Mouse (Mus musculus): Measurements from ENCODE around the gene Olfr589.
"Not testable (repeated sequence)": the region's sequence is repeated elsewhere in the genome, so short reads cannot be mapped to it uniquely, and the experiment has no call there.

The Olfr589 gene

GRCm38 (mm10) chr7:103156256-103156655 lies at the start of gene Olfr589:
Gene Olfr589 (minus strand): TSS chr7:103156356.
- no peak for DNase-seq

GRCm38 (mm10) chr7:103184503-103184902 lies 28.3 kb upstream of the Olfr589 start, which contains the start of gene Olfr592:
Gene Olfr592 (plus strand): TSS chr7:103184803.
- not testable (repeated sequence) for DNase-seq

GRCm38 (mm10) chr7:103178240-103178639 lies 22.1 kb upstream of the Olfr589 start, which contains the start of gene Olfr591:
Gene Olfr591 (minus strand): TSS chr7:103178340.
- DNase-seq, result no peak

GRCm38 (mm10) chr7:103169697-103170096 lies 13.5 kb upstream of the Olfr589 start:
- no peak for DNase-seq

- DNase-seq, result no peak
Measured at GRCm38 (mm10) chr7:103140579-103140978, 15.6 kb downstream of the Olfr589 start, which contains the start of gene Olfr588-ps1. Gene Olfr588-ps1 (plus strand): TSS chr7:103140879.

- no peak for DNase-seq
Measured at GRCm38 (mm10) chr7:103125538-103125937, 30.6 kb downstream of the Olfr589 start, which contains the start of gene Olfr586. Gene Olfr586 (minus strand): TSS chr7:103125638.

- DNase-seq, result peak; percentile 24
Measured at GRCm38 (mm10) chr7:103119406-103119805, 36.8 kb downstream of the Olfr589 start.

Measured in embryo, embryonic 11 days (tissue).